Mouse (Mus musculus) cerebellum, postnatal 25 days (tissue): ENCODE measurements around the gene Cnih4.

Experiments
- DNase-seq, 2 experiments: peaks; one replicate each; pipeline ENCODE4 v3.0.0; 2021; ENCODE audit warnings: mixed read lengths in 2 of 2

The Cnih4 gene

DNA sequence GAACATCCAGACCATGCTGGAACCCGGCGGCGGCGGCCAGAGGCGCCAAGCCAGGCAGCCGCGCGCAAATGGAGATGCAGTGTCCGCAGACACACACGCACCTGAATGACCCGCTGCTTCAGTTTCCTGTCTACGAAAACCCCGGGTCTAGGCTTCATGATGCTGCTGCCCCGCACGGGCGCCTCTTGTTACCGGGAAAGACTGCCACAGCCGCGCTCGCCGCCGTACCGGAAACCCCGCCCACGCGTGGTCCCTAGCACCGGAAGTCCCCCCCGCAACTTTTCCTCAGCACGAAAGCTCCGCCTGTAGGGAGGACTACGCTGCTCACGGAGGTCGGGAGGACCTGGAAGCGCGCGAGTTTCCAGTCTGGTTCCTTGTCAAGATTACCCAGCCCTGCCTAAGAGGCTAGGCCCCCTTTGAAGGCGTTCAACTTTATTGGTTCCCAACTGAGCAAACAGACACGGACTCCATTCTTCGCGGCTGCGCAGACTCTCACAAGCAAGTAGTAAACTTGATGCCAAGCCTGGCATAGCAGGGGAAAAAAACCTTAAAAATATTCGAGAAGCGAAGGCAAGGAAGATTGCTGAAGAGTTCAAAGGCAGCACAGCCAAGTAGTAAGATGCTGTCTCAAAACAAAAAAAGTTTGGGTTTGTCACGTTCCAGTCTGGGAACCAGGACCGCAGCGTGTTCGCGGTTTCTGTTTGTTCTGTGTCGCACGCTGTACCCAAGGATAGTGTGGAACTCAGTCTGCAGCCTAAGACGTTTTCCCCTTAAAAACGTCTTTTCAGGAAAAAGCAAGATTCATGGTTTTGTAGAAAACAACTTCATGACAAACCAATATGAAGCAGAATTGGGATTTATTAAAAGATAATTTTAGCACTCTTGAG is at the start of gene Cnih4, which contains the start of gene Nvl:
Gene Cnih4, plus strand, starts transcription at position 744 of the 887 bp plus-strand sequence.
Gene Nvl, minus strand, starts transcription at position 255 of the 887 bp plus-strand sequence.
- peak; percentile 95 to 96 for DNase-seq

DNA sequence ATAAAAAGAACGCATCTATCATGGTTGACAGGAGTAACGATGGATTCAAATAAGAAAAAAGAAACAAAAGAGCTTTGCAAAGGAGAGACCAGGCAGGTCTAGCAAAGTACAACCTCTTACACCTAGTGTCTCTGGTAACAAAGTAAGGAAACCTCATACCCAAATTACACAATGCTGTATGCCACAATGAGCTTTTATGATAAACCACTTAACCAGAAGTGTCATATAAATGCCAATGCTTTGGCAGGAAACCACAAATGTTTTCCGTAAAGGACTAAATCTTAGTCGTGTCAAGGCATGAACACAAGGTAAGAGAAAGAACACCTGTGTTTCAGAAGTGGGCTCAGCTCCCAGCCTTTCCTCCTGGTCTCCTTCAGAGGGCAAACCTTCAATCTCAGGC is 27.4 kb upstream of the Cnih4 start:
- DNase-seq = no peak

DNA sequence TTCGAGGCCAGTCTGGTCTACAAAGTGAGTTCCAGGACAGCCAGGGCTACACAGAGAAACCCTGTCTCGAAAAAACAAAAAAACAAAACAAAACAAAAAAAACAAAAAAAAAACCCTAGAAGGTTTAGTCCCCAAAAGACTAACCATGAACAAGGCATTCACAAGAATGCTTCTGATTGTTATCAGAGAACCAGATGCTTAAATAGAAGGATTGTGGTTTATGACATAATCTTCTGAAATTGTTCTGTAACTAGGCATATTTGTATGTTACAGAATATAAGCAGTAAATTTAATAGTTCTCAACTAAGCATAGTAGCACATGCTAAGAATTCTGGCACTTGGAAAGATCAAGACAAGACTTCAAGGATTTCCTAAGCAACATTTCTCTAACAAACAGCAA is 20.3 kb upstream of the Cnih4 start:
- no peak for DNase-seq

DNA sequence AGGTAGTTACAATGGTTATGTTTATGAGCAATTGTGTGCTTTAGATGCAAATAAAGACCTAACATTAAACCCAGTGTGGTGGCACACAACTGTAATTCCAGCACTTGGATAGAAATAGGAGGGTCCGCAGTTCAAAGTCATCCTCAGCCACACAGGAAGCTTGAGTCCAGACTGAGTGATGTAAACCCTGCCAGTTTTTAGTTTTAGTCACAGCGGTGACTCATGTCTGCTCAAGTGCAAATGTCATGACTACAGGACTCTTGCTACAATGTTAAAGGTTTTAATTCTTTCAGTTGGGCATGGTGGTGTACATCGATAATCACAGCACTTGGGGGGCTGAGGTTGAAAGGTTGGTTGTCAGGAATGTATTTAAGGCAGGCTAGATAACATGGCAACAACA is 18.6 kb upstream of the Cnih4 start:
- no peak for DNase-seq

DNA sequence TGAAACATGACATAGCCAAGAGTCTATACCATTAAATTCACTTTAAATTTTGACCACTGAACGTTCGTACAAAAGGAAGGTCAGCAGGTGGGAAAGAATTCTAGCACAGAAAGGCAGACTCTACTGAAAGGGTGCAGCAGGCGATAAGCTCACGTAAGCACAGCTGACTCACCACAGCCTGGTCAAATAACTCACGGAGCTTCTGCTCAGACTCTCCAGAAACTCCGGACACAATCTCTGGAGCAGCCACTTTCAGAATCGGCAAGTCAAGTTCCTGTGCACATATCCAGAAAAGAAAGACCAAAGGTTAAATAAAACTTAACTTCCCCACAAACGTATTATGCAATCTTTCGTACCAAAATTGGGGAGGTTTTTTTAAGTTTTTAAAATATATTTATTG is 17.7 kb upstream of the Cnih4 start:
- DNase-seq = no peak

DNA sequence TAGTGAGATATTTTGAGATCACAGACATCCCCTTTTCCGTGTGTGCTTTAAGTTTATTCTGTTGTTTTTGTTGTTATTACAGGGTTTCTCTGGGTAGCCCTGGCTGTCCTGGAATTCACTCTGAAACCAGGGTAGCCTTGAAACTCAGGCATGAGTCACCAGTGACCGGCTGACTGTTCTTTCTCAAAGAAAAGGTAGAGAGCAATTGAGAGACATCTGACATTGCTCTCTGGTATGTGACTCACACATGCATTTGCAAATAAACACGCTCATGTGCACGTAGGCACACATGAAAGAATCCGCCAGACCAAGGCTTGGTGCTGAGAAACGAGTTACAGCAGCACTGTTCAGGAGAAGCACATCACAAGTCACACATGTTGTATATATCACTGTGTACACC is 12.6 kb upstream of the Cnih4 start:
- DNase-seq = no peak

DNA sequence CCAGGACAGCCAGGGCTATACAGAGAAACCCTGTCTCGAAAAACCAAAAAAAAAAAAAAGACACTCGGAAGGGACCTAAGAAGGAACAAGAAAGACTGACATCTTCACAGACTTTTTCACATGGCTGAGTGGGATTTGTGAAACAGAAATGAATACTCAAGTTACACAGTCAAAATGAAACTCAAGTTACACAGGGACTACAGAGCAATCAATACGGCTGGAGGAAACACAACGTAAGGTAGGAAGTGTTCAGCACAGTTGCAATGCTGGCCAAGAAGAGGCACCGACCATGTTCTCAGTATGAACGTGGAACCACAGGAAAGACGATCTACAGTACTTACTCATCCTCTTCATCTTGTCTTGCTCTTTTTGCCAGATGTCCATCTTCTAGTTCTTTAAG is 5.8 kb upstream of the Cnih4 start:
- DNase-seq = no peak

DNA sequence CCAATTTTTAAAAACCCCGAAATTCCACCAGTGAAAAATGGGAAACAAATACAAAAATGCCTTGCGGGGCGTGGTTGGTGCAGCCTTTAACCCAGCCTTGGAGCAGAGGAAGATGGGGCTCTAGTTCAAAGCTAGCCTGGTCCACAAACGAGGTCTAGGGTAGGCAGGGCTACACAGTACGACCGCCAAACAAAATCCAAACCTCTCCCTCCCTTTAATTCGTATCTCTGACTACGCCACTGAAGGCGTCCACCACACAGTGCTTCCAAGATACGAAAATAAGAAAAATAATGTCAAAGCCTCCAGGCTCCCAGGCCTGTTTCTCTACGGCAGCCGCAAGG is 914 bp upstream of the Cnih4 start:
- DNase-seq = no peak

DNA sequence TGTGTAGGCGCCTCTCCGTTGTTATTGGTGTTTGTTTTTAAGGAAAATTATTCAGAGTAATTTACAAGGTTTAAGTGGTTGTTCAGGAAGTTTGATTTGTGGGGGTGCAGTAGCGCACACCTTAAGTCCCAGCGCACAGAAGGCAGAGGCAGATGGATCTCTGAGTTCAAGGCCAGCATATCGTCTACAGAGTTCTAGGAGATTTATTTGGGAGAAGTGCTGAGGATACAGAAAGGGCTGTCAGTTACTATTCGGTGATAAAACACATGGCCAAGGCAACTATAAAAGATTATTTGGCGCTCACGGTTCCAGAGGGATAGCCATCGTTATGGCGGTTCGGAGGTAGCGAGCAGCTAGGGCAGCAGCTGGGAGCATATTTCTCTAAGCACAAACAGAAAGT is 473 bp downstream of the Cnih4 start:
- no peak for DNase-seq

DNA sequence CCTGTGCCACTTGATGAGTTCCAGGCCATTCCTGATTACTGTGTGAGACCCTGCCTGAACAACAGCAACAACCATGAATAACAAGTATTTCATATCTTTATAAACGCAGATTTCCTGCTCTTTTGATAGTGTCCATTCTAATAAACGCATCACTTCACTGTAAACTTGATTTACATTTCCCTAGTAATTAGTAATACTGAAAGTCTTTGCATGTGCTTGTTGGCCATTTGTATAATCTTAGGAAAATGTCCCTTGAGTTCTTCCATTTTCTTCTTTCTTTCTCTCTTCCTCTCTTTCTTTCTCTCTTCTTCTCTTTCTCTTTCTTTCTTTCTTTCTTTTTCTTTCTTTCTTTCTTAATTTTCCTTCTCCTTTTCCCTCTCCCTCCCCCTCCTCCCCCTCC is 1.7 kb downstream of the Cnih4 start:
- no peak for DNase-seq

DNA sequence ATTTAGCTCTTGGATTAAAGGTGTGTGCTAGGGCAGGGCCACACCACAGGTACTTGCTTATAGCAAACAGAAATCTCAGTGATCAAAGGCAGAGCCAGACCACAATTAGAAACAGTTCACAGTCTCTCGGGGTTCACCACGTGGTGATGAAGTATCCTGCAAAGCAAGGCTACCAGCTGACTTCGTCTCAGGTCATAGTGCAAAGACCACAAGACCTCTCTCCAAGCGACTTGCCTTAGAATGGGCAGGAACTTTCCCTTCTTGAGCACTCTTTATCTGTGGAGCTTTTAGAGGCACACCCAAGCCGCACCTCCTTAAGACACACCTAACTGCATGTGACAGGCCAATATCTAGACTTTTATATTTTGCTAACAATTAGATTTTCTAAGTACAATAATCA is 4.0 kb downstream of the Cnih4 start:
- no peak for DNase-seq

DNA sequence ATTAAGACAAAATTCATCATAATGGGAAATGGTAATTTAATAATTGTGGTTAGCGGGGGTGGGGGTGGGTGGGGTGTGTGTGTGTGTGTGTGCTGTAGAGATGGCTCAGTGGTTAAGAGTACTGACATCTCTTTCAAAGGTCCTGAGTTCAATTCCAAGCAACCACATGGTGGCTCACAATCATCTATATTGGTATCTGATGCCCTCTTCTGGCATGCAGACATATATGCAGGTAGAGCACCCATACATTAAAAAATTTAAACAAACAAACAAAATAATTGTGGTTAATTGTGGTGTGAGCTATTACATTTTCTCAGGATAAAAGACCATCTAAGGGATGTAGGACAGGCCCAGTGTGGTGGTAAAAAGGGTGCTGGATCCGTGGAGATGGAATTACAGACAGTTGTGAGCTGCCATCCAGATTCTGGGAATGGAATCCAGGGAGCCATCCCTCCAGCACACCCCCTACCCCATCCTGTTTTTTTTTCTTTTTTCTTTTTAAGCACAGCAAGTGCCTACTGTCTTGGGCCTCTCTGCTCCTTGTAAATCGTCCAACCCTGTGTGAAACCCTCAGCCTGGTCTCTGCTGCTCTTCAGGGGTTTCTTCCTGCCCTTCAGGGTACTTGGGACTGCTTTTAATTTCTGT is 5.0 kb downstream of the Cnih4 start:
- no peak for DNase-seq

DNA sequence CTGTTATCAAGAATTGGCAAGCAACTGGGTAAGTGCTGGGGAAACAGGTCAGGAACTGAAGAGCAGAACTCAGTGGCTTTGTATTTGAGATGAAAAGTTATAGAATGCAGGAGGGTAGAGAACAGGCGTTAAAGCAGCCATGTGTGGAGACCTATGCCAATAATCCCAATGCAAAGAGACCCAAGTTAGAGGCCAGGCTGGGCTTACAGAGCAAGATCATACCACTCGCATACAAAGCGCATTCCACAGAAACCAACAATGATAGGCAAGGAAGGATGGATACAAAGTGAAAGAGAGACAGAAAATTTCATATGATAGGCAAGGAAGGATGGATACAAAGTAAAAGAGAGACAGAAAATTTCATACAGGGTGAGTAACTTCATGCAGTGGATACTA is 5.9 kb downstream of the Cnih4 start:
- DNase-seq = no peak

DNA sequence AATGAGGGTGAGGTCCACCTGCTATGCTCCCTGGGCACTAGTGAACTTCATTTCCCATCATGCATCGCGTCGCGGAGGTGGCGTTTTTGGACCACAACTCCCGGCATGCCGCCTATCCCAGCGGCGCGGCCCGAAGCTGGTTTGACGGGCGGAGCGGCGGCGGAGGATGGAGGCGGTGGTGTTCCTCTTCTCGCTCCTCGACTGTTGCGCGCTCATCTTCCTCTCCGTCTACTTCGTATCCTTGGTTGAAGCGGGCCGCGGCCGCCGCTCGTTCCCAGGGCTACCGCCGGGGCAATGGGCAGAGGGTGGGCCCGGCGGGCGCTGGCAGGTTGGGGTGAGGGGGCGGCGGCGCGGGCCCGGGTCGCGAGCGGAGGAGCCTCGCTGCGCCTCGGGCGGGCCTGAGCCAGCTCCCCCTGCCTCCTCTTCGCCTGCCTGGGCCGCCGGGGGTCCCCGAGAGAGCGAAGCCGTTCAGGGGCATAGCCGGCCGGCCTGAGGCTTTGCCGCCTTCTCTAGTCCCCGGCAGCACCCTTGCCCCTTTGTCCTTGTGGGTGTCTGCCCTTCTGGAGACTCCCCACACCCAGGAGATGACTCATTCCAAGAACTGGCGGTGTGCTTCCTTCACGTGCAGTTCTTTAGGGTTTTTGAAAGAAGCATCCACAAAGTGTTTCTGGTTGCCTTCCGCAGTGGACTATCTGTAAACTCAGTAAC is 6.5 kb downstream of the Cnih4 start:
- peak; percentile 87 to 96 for DNase-seq

DNA sequence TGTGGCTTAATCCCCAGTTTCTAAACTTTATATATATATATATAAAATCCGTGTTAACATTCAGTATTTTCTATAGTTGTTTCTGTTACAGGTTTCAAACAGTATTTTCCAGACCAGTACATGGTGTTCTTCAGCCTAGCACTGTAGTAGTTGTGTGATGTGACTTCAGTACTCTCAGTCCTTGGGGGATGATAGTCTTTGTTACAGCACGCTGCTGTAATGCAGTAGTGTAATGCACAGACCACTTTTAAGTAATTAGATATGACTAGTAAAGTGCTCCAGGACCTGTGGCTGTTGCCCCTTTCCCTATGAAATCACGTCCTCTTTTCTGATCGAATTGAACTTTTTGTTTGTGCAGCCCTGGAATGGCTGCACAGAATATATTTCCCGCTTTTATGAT is 7.0 kb downstream of the Cnih4 start:
- DNase-seq = no peak

DNA sequence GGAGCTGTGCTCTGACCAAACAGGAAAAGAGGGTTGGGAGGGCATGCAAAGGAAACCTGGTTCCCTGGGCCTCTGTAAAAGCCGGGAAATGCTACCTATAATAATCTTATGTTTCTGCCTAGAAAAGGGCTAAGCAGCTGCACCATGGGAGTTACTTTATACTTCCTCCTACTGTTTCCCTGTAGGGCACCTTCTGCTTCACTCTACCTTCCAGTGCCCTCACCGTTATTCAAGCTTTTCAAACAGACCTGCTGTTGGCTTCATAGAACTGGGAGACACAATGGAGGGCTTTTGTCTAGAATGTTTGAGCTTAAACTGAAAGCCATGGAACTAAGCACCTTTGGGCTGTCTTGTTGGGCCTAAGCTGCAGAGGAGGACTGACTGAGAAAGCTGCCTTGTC is 23.3 kb downstream of the Cnih4 start:
- DNase-seq = no peak

DNA sequence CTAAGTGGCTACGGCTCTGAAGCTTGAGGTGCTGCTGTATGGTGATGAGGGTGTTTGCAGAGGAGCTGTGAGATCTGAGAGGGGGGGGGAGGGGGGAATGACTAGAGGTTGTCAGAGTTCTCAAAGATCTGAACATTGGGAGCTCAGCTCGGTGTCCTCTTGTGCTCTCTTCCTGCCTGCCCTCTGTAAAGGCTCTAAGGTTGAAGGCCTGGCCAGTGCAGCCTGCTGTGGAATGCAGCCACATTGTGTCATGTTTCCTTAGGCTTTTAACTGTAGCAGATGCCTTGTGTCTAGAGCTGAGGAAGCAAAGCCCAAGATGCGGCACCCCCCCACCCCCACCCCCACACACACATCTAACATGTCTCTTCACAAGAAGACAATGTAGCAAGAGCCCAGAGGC is 23.9 kb downstream of the Cnih4 start:
- no peak for DNase-seq

DNA sequence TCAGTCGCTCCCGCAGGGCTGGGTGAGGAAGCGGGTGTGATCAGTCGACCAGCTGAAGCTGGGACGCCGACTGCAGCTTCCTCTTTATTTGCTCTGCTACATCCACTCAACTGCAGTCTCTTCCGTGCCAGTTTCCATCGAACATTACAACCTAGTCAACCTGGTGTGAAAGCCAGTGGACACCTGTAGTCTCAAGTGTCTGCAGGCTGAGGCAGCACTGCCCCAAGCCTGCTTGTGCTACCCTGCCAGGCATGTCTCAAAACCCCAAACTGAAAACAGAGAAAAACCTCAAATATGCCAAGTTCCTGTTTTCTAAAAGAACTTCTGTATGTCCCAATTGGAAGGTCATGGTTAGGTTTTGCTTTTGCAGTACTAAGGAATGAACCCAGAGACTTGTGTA is 25.7 kb downstream of the Cnih4 start:
- DNase-seq = no peak

DNA sequence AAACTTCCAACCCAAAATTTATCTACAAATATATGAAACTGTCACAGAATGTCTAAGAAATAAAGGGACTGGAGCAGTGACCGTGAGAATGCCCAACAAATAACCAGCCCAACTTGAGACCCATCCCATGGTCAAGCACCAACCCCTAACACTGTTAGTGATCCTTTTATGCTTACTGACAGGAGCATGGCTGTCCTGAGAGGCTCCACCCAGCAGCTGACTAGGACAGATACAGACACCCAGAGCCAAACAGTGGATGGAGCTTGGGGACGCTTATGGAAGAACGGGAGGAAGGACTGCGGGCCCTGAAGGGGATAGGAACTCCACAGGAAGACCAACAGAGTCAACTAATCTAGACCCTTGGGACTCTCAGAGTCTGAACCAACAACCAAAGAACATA is 44.4 kb downstream of the Cnih4 start:
- no peak for DNase-seq

DNA sequence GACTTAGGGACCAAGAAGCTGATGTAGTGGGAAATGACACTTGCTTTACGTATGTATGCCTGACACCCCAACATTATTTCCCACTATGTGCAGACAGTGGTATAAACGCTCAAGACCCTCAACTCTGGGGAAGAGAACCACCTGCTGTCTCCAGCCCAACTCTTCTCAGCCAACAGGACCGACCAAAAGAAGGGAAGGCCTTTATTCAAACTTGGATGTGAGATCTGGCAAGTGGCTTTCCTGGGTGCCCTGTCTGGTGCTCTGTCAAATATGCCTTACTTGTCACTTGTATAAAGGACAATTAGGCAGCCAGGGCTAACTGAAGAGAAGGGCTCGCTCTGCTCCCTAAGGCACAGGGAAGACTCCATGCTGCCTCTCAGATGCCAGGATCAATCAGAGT is 55.0 kb downstream of the Cnih4 start:
- no peak for DNase-seq

DNA sequence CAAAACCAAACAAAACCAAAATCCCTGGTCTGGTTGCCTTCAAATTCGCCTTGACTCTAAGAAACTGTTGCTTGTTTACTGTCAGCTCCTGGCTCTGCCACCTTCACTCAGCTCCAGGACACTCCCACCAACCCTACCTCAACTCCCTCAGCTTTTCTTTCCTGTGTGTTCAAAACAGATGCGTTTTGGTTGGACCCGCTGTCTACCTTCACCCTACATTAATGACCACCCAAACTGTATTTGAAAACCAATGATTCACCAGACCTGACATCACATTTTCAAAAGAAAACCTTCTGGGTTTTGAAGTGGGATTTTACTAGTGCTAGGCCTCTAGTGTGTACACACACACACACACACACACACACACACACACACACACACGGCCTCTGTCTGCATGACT is 65.7 kb downstream of the Cnih4 start:
- DNase-seq = no peak

DNA sequence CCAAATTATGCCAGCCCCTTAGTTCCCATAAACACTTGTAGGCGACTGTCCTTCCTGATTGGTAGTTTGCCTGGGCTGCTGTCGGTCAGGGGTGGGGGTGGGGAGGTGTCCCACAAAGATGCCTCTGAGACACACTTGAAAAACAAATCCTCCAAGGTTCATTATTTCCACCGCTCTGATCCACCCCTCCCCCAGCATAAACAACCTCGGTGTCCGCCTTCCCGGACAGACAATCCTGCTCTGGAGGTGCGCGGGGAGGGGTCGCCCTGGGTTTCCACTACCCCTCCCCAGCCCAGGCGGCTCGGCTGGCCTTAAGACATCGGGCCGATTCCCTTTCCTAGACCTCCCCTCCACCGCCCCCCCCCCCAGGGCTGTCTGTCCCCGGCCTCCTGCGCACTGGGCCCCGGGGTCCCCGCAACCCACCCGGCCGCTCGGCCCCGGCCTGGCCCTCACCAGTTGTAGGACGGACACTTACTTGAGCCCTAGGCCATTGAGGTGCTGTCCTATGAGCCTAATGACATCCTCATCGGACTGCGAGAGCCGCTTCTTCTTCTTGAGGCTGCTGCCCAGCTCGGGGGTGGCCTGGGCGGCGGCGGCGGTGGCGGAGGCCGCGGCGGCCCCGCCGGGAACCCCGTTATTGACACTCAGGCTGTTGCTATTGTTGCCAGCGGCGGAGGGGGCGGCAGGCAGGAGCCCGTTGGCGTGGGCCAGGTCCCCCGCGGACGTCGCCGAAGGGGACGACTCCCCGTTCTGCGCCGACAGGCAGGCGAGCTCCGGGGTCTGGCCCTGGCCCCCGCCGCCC is 66.3 kb downstream of the Cnih4 start:
- DNase-seq = peak; percentile 58 to 59

DNA sequence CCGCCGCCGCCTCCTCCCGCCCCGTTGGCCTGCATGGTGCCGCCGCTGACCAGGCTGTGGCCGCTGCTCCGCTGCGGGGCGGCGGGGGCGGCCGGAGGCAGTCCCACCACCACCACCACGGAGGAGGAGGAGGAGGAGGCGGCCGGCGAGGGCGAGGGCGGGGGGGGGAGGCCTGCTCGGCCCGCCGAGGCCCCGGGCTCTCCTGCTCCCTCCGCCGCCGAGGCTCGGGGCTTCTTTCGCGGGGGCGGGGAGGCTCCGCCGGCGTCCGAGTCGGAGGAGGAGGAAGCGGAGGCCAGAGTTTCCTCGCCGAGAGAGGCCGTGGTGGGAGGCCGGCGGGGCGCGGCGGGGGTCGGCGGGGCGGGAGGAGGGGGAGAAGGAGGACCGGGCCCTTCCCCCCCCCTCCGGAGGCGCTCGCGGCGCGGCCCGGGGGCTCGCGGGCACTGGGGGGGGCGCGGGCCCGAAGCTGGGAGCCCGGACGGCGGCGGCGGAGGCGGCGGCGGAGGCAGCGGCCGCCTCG is 67.0 kb downstream of the Cnih4 start:
- no peak for DNase-seq
